Mouse (Mus musculus) kidney, adult 8-10 months (tissue): ENCODE results near the gene Gria1.

Experiments used
- DNase-seq, 2 experiments: peaks; one replicate each; pipeline ENCODE4 v3.0.0; 2022

The Gria1 gene

GRCm38 (mm10) chr11:57184216-57184615 is 173.0 kb downstream of the Gria1 start:
- no peak for DNase-seq

GRCm38 (mm10) chr11:57185110-57185509 is 173.9 kb downstream of the Gria1 start:
- no peak for DNase-seq

- no peak for DNase-seq
These were observed 178.2 kb downstream of the Gria1 start for GRCm38 (mm10) chr11:57189391-57189790.

- no peak for DNase-seq
These were observed 183.6 kb downstream of the Gria1 start for GRCm38 (mm10) chr11:57194746-57195145.

GRCm38 (mm10) chr11:57201245-57201976 is 190.2 kb downstream of the Gria1 start:
- DNase-seq = peak; percentile 4 to 16

- peak in 1 of 2 experiments; percentile 4 for DNase-seq
These were observed 193.2 kb downstream of the Gria1 start for GRCm38 (mm10) chr11:57204371-57204770.

GRCm38 (mm10) chr11:57207260-57207659 is 196.1 kb downstream of the Gria1 start:
- DNase-seq = no peak

- no peak for DNase-seq
These were observed 202.9 kb downstream of the Gria1 start for GRCm38 (mm10) chr11:57214079-57214478.

- no peak for DNase-seq
These were observed 203.4 kb downstream of the Gria1 start for GRCm38 (mm10) chr11:57214583-57214982.

GRCm38 (mm10) chr11:57222797-57223569 is 211.8 kb downstream of the Gria1 start:
- no peak for DNase-seq

- no peak for DNase-seq
These were observed 224.3 kb downstream of the Gria1 start for GRCm38 (mm10) chr11:57235446-57235845.

GRCm38 (mm10) chr11:57236431-57236830 is 225.2 kb downstream of the Gria1 start:
- no peak for DNase-seq

GRCm38 (mm10) chr11:57239758-57240157 is 228.6 kb downstream of the Gria1 start:
- no peak for DNase-seq

- no peak for DNase-seq
These were observed 232.6 kb downstream of the Gria1 start for GRCm38 (mm10) chr11:57243835-57244234.

GRCm38 (mm10) chr11:57244543-57244942 is 233.4 kb downstream of the Gria1 start:
- no peak for DNase-seq

GRCm38 (mm10) chr11:57248870-57249269 is 237.7 kb downstream of the Gria1 start:
- no peak for DNase-seq

- no peak for DNase-seq
These were observed 238.9 kb downstream of the Gria1 start for GRCm38 (mm10) chr11:57250129-57250528.

GRCm38 (mm10) chr11:57271687-57272086 is 260.5 kb downstream of the Gria1 start:
- DNase-seq = no peak

GRCm38 (mm10) chr11:57274687-57275086 is 263.5 kb downstream of the Gria1 start:
- no peak for DNase-seq

- DNase-seq = no peak
These were observed 266.9 kb downstream of the Gria1 start for GRCm38 (mm10) chr11:57278056-57278455.

- no peak for DNase-seq
These were observed 274.9 kb downstream of the Gria1 start for GRCm38 (mm10) chr11:57286119-57286518.

- DNase-seq = no peak
These were observed 286.2 kb downstream of the Gria1 start for GRCm38 (mm10) chr11:57297376-57297775.

GRCm38 (mm10) chr11:57298263-57298662 is 287.1 kb downstream of the Gria1 start:
- no peak for DNase-seq

- DNase-seq = no peak
These were observed 287.5 kb downstream of the Gria1 start for GRCm38 (mm10) chr11:57298665-57299064.
